Mouse (Mus musculus) G1E (cell line): ENCODE results near the gene Mrps27. TPM values are rescaled to one million over a fixed set of nuclear protein-coding genes. Genes with fewer than 3 reads are reported as not detected.

ENCODE experiments used
- ATAC-seq: 2 replicates; pipeline ENCODE4 v1.8.0; 2016; ENCODE audit warnings: mild to moderate bottlenecking; ENCODE audit not compliant: insufficient number of reproducible peaks, poor library complexity, low FRiP score, severe bottlenecking; ENCODE audit errors: extremely low read depth
- DNase-seq: peaks from one replicate; pipeline ENCODE4 v3.0.0; 2012; ENCODE audit warnings: low spot score
- H3K27me3 ChIP-seq: 2 replicates; pipeline ENCODE4 v1.6.1; 2012; ENCODE audit warnings: mild to moderate bottlenecking, low read length, inconsistent platforms; ENCODE audit not compliant: insufficient read depth
- H3K36me3 ChIP-seq: replicated peaks from 2 replicates; pipeline ENCODE3; 2012; ENCODE audit warnings: mild to moderate bottlenecking, inconsistent platforms
- H3K4me1 ChIP-seq: 2 replicates; pipeline ENCODE4 v1.6.1; 2012; ENCODE audit warnings: low read depth, low read length, inconsistent platforms, mixed read lengths; ENCODE audit not compliant: insufficient read depth
- H3K4me3 ChIP-seq: 2 replicates; pipeline ENCODE4 v1.5.1; 2012; ENCODE audit warnings: low read depth, mild to moderate bottlenecking, inconsistent platforms, low read length, moderate library complexity, mixed read lengths
- H3K9me3 ChIP-seq: replicated peaks from 2 replicates; pipeline ENCODE4 v1.6.1; 2012; ENCODE audit warnings: inconsistent platforms
- CTCF ChIP-seq: IDR thresholded peaks from 2 replicates; pipeline ENCODE4 v1.5.1; 2012; ENCODE audit warnings: low read depth, low read length, inconsistent platforms, mixed read lengths
- GATA1 ChIP-seq: IDR thresholded peaks from 2 replicates; pipeline ENCODE4 v1.6.1; 2012; ENCODE audit warnings: borderline replicate concordance, low read length, inconsistent platforms, mixed read lengths
- GATA2 ChIP-seq: IDR thresholded peaks from 2 replicates; pipeline ENCODE4 v1.6.1; 2012; ENCODE audit warnings: low read depth, low read length, inconsistent platforms, borderline replicate concordance
- POLR2AphosphoS5 ChIP-seq: IDR thresholded peaks from 2 replicates; pipeline ENCODE4 v1.6.1; 2012; ENCODE audit warnings: low read depth, low read length, inconsistent platforms; ENCODE audit not compliant: insufficient replicate concordance
- TAL1 ChIP-seq: conservative IDR thresholded peaks from 2 replicates; pipeline ENCODE4 v1.6.1; 2012; ENCODE audit warnings: low read depth, low read length, inconsistent platforms, mixed read lengths
- polyA plus RNA-seq: library from polyadenylated mRNA; stranded (reverse); fragments of >175 nt; gene quantifications from 2 replicates; pipeline ENCODE4 v1.2.3, GENCODE M21; 2012
- total RNA-seq, 2 experiments: library from RNA; stranded (forward) in 1 of 2; stranded (reverse) in 1 of 2; fragments of 200-1000 nt in 1 of 2; fragments of >200 nt in 1 of 2; fragmentation: Nextera tagmentation in 1 of 2; gene quantifications; 2 replicates each; pipeline ENCODE4 v1.2.3; 2014 to 2017

The Mrps27 gene
- total and polyA plus RNA-seq, 3 experiments = 14.5 to 26.1 (median 18.4) TPM

GRCm38 (mm10) chr13:99391417-99391816 lies 46.8 kb downstream of the Mrps27 start:
- ATAC-seq (no peak), DNase-seq (no peak)
- Histone ChIP-seq H3K9me3 (no peaks in the 10 kb centered on the region), H3K4me3 (no peak overlapping the region), H3K27me3 (no peaks in the 10 kb centered on the region), H3K36me3 (peaks cover 68% of the 10 kb centered on the region), H3K4me1 (no peaks in the 10 kb centered on the region)
- no peak for TF ChIP-seq GATA2
- no peak for TF ChIP-seq TAL1
- no peak for TF ChIP-seq POLR2AphosphoS5
- no peak for TF ChIP-seq CTCF
- no peak for TF ChIP-seq GATA1

DNA sequence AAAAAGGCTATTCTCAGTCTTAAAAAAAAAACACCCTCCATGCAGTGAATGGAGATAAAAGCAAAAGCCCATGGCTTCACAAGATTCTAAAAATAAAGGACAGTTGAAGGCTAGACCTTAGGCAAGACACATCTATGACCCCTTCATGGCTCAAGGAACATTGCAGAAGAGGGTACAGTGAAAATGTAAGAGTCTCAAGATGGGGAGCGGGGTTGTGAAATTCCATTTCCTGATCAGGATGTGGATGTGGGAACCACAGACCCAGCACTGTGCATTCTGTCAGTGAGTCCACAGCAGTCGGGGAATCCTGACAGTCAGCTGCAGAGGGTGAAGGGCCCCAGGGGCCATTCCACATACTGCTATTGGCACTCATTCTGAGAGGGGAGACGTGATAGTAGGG lies 48.5 kb downstream of the Mrps27 start:
- Histone ChIP-seq H3K4me1 (no peaks in the 10 kb centered on the region), H3K27me3 (no peaks in the 10 kb centered on the region), H3K9me3 (no peaks in the 10 kb centered on the region), H3K4me3 (no peak overlapping the region), H3K36me3 (peaks cover 68% of the 10 kb centered on the region)
- DNase-seq (no peak), ATAC-seq (no peak)
- TF ChIP-seq POLR2AphosphoS5 = no peak
- no peak for TF ChIP-seq CTCF
- TF ChIP-seq GATA1 = no peak
- TF ChIP-seq GATA2 = no peak
- TF ChIP-seq TAL1 = no peak

DNA sequence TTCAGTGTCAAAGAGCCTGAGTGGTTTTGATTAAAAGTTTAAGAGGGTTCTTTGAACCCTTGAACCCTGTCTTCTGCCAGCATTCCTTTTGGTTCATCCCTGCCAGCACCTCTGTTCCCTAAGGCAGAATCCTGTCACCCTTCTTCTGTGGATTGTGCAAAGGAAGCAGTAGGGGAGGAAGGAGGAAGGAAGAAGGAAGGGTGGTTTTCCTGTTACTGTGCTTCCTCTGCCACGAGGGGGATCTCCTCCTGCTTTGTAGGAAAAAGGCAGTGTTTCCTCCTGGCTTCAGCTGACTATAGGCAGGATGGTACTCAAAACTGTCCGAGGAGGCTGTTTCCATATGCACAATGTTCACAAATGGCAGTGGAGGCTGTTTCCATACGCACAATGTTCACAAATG lies 50.1 kb downstream of the Mrps27 start:
- Histone ChIP-seq H3K36me3 (peaks cover 73% of the 10 kb centered on the region), H3K4me1 (no peaks in the 10 kb centered on the region), H3K27me3 (no peaks in the 10 kb centered on the region), H3K4me3 (no peak overlapping the region), H3K9me3 (no peaks in the 10 kb centered on the region)
- DNase-seq (no peak), ATAC-seq (no peak)
- TF ChIP-seq CTCF (no peak), POLR2AphosphoS5 (no peak), TAL1 (no peak), GATA1 (no peak), GATA2 (no peak)

DNA sequence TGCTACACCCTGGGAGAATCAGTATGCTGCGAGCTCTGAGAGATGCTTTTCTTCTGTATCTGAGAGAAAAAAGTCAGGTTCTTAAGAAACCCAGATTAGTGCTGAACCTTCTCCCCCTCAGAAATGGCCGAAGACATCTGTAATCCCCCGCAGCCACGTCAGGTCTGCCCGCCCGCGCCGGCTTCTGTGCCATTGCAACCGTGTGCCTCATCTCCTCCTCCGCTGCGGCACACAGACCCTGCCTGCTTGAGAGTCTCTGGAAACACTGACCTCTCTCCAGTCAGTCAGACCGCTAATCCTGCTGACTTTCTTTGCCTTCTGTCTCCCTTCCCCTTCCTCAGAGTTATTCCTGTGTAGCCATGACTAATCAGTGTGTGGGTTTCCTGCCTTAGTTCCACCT lies 50.9 kb downstream of the Mrps27 start:
- Histone ChIP-seq H3K9me3 (no peaks in the 10 kb centered on the region), H3K36me3 (peaks cover 73% of the 10 kb centered on the region), H3K4me3 (no peak overlapping the region), H3K27me3 (no peaks in the 10 kb centered on the region), H3K4me1 (no peaks in the 10 kb centered on the region)
- TF ChIP-seq POLR2AphosphoS5 = no peak
- no peak for TF ChIP-seq CTCF
- no peak for TF ChIP-seq GATA1
- no peak for TF ChIP-seq GATA2
- no peak for TF ChIP-seq TAL1
- ATAC-seq = no peak
- DNase-seq = no peak

DNA sequence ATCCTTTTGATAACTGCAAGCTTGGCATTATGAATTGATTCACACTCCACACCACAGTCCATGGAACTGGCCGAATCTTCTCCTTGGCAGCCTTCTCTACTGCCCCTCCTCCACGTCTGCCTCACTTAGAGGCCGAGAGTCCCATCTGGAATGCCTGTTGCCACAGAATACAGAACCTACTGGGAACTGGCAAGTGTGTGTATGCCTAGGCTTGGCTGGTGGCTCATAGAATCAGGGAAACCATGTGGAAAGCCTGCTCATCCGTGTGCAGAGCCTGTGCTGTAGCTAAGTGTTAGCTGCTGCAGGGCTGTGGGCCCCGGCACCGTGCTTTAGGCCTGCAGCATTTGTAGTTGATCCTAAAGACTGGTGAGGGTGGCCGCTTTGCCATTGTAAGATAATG lies 52.6 kb downstream of the Mrps27 start:
- DNase-seq = no peak
- Histone ChIP-seq H3K27me3 (no peaks in the 10 kb centered on the region), H3K4me1 (no peaks in the 10 kb centered on the region), H3K36me3 (peaks cover 75% of the 10 kb centered on the region), H3K9me3 (no peaks in the 10 kb centered on the region), H3K4me3 (no peak overlapping the region)
- no peak for ATAC-seq
- no peak for TF ChIP-seq GATA1
- no peak for TF ChIP-seq GATA2
- TF ChIP-seq TAL1 = no peak
- no peak for TF ChIP-seq POLR2AphosphoS5
- TF ChIP-seq CTCF = no peak

DNA sequence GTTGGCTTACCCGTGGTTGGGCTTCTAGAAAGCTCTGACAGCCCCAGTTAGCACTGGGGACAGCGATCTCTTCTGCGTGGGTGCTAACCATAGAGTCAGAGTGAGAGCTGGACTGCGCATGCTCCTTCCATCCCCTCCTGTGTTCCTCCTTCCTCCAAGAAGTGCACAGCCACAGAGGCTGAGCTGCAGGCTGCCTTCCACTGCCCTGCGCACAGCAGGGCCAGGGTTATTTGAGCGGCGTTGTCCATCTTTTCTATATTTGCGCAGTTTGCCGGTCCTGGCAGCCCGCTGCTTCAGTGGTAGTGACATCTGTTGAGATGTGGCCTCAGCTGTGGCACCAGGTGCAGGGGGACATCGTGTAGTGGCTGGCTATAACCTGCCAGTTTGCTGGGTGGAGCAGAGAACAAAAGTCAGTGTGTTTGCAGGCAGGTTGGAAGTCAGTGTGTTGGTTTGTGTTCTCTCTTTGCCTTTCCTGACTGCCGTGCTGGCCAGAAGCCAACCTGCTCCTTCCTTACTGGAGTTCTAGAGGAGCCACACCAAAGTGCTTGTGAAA lies 53.6 kb downstream of the Mrps27 start:
- DNase-seq (no peak), ATAC-seq (no peak)
- TF ChIP-seq GATA2 = no peak
- no peak for TF ChIP-seq TAL1
- no peak for TF ChIP-seq POLR2AphosphoS5
- no peak for TF ChIP-seq CTCF
- TF ChIP-seq GATA1 = no peak
- Histone ChIP-seq H3K36me3 (peaks cover 80% of the 10 kb centered on the region), H3K4me1 (no peaks in the 10 kb centered on the region), H3K9me3 (no peaks in the 10 kb centered on the region), H3K27me3 (no peaks in the 10 kb centered on the region), H3K4me3 (no peak overlapping the region)

GRCm38 (mm10) chr13:99399373-99399772 lies 54.8 kb downstream of the Mrps27 start:
- Histone ChIP-seq H3K4me1 (no peaks in the 10 kb centered on the region), H3K4me3 (no peak overlapping the region)

More at GRCm38 (mm10) chr13:99399373-99399772, 54.8 kb downstream of the Mrps27 start:
- DNase-seq (no peak), ATAC-seq (no peak)
- TF ChIP-seq GATA2 (no peak), POLR2AphosphoS5 (no peak), GATA1 (no peak), CTCF (no peak), TAL1 (no peak)
- Histone ChIP-seq H3K9me3 (no peaks in the 10 kb centered on the region), H3K36me3 (peaks cover 83% of the 10 kb centered on the region), H3K27me3 (no peaks in the 10 kb centered on the region)
